18 mouse cellular contexts compared by ENCODE assay signal in the genomic region with DNA sequence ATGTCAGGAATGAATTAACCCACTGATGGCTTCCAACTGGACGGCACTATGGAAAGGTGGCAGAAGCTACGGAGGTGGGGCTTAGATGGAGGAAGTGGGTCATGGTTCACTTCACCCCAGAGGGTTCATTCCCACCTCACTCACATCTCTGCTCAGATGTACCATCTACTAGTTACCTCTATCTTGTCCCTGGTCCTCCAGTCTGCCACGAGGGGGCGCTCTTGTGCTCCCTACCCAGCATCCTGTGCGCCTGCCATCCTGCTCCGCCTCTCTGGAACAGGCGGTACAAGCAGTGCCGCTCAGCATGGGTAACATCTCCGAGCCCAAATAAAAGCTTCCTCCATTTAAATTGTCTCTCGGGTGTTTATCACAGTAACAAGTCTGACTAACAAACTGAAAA.
A peak's percentile ranks its signal among the peaks of the same experiment; 100 is the strongest.
DNase-seq lines count a peak whose midpoint lies in the region; ATAC-seq and TF ChIP-seq lines count a peak whose summit lies in the region.
"Had no signal": no experiment of that assay in that cellular context is flagged by ENCODE, and none has a peak within 500 bp of the region (broad histone marks: within the 10 kb centered on the region; RNA-seq: fewer than 3 reads in every experiment).

No protein-coding gene starts in this region.

- H3K4me3 ChIP-seq in hindbrain, postnatal 0 days (ENCODE audit: low read length): no peak overlapping the region
- H3K4me3 ChIP-seq in hindbrain, embryonic 16.5 days (ENCODE audit: low read length): no peak overlapping the region
- H3K4me3 ChIP-seq in testis, adult 2 months (ENCODE audit: control insufficient read depth, low read depth, low read length): no peak overlapping the region; the same call in 1 of the 2 replicates
- no peak overlapping the region for H3K4me3 ChIP-seq in midbrain, embryonic 15.5 days
- H3K4me3 ChIP-seq: embryonic facial prominence, embryonic 10.5 days; forebrain, embryonic 10.5 days; heart, embryonic 10.5 days; neural tube, embryonic 13.5 days had no signal

- TF ChIP-seq CTCF in hindbrain, postnatal 0 days (IDR thresholded peaks at IDR 0.05; ENCODE audit: low read depth): peak; percentile 39; the same call in 1 of the 2 replicates
- TF ChIP-seq CTCF in testis, adult 2 months (IDR thresholded peaks at IDR 0.05; ENCODE audit: control insufficient read depth, insufficient read depth, insufficient replicate concordance, low read depth, low read length): peak; percentile 99

- no peaks in the 10 kb centered on the region for H3K4me1 ChIP-seq in hindbrain, postnatal 0 days (ENCODE audit: insufficient read depth, low read length)
- H3K4me1 ChIP-seq in hindbrain, embryonic 16.5 days (ENCODE audit: control insufficient read depth, insufficient read depth, low read depth, low read length): no peaks in the 10 kb centered on the region; the same call in 1 of the 2 replicates
- H3K4me1 ChIP-seq in testis, adult 2 months (ENCODE audit: control insufficient read depth, insufficient read depth, low read length): peaks cover 5% of the 10 kb centered on the region; the same call in 1 of the 2 replicates
- H3K4me1 ChIP-seq in midbrain, embryonic 15.5 days: no peaks in the 10 kb centered on the region

- no peak for DNase-seq in hindbrain, postnatal 0 days (ENCODE audit: low spot score)
- no peak for DNase-seq in testis, postnatal 10 days (ENCODE audit: low spot score)
- peak; percentile 44 for DNase-seq in induced T-regulatory cell, adult 2 months (ENCODE audit: low read depth)
- no peak for DNase-seq in spleen, postnatal 36 days (ENCODE audit: low spot score in 2 of 2)
- no peak for DNase-seq in thymus, postnatal 14 days
- DNase-seq: cerebellum, adult 11-12 months; kidney, adult 9 months; lung, adult 2 months; midbrain, embryonic 14.5 days; retina, postnatal 1 day; thymus, postnatal 25 days had no signal

- ATAC-seq in hindbrain, postnatal 0 days: no peak
- ATAC-seq in hindbrain, embryonic 16.5 days: no peak
- ATAC-seq in midbrain, embryonic 15.5 days (replicated peaks): no peak

- H3K4me2 ChIP-seq in hindbrain, postnatal 0 days (ENCODE audit: low read depth, low read length): no peak overlapping the region
- H3K4me2 ChIP-seq in hindbrain, embryonic 16.5 days (ENCODE audit: low read length): no peak overlapping the region
- H3K4me2 ChIP-seq in midbrain, embryonic 15.5 days: no peak overlapping the region
- H3K4me2 ChIP-seq: neural tube, embryonic 13.5 days had no signal

- H3K9ac ChIP-seq in hindbrain, postnatal 0 days (replicated peaks; ENCODE audit: low read length): no peak overlapping the region
- H3K9ac ChIP-seq in hindbrain, embryonic 16.5 days (ENCODE audit: low read depth, low read length): no peak overlapping the region
- H3K9ac ChIP-seq in midbrain, embryonic 15.5 days: no peak overlapping the region
- H3K9ac ChIP-seq: neural tube, embryonic 13.5 days had no signal

- 0 out of 2 replicates have a peak, but pooled peaks have one; percentile 19 for TF ChIP-seq POLR2A in testis, adult 2 months (IDR thresholded peaks at IDR 0.05; ENCODE audit: control insufficient read depth, low read depth, low read length)

- H3K27me3 ChIP-seq in hindbrain, postnatal 0 days (ENCODE audit: insufficient read depth, low read length): no peaks in the 10 kb centered on the region
- H3K27me3 ChIP-seq in hindbrain, embryonic 16.5 days (replicated peaks; ENCODE audit: control insufficient read depth, insufficient read depth, low read length): no peaks in the 10 kb centered on the region
- no peaks in the 10 kb centered on the region for H3K27me3 ChIP-seq in testis, adult 2 months (ENCODE audit: control insufficient read depth, insufficient read depth, low read length)
- no peaks in the 10 kb centered on the region for H3K27me3 ChIP-seq in midbrain, embryonic 15.5 days (replicated peaks)
- H3K27me3 ChIP-seq: neural tube, embryonic 13.5 days had no signal

- no peak overlapping the region for H3K27ac ChIP-seq in hindbrain, postnatal 0 days
- H3K27ac ChIP-seq in hindbrain, embryonic 16.5 days (ENCODE audit: low read depth, low read length): no peak overlapping the region
- no peak overlapping the region for H3K27ac ChIP-seq in testis, adult 2 months (ENCODE audit: control insufficient read depth, insufficient read depth, low read depth, low read length)
- no peak overlapping the region for H3K27ac ChIP-seq in midbrain, embryonic 15.5 days
- H3K27ac ChIP-seq: heart, embryonic 10.5 days; neural tube, embryonic 13.5 days had no signal

- H3K36me3 ChIP-seq in hindbrain, postnatal 0 days (ENCODE audit: insufficient read depth, low read length): no peaks in the 10 kb centered on the region
- H3K36me3 ChIP-seq in hindbrain, embryonic 16.5 days (ENCODE audit: control insufficient read depth, insufficient read depth, low read length): no peaks in the 10 kb centered on the region
- H3K36me3 ChIP-seq in testis, adult 2 months (ENCODE audit: control insufficient read depth, insufficient read depth, low read length): no peaks in the 10 kb centered on the region
- H3K36me3 ChIP-seq in midbrain, embryonic 15.5 days (replicated peaks): no peaks in the 10 kb centered on the region
- H3K36me3 ChIP-seq: embryonic facial prominence, embryonic 10.5 days; forebrain, embryonic 10.5 days; heart, embryonic 10.5 days; neural tube, embryonic 13.5 days had no signal

- WGBS in hindbrain, postnatal 0 days: 89% methylated on average over 10 of the region's 10 CpGs
- 88% methylated on average over 10 of the region's 10 CpGs for WGBS in hindbrain, embryonic 16.5 days
- 83% methylated on average over 10 of the region's 10 CpGs for WGBS in midbrain, embryonic 15.5 days

- H3K9me3 ChIP-seq in hindbrain, postnatal 0 days (ENCODE audit: low read length): no peaks in the 10 kb centered on the region
- peaks cover 3% of the 10 kb centered on the region; the same call in 1 of the 2 replicates for H3K9me3 ChIP-seq in hindbrain, embryonic 16.5 days (ENCODE audit: control insufficient read depth, low read length)
- H3K9me3 ChIP-seq in midbrain, embryonic 15.5 days: no peaks in the 10 kb centered on the region
- H3K9me3 ChIP-seq: forebrain, embryonic 10.5 days had no signal
